Mouse (Mus musculus): ENCODE results near the gene Ifit2. TPM values are rescaled to one million over a fixed set of nuclear protein-coding genes. Genes with fewer than 3 reads are reported as not detected.

Ifit2 gene
- polyA plus RNA-seq (2016; fragmentation: Nextera tagmentation; extraction: Ambion mirVana) = 6.6 and 8.2 TPM in 2 replicates

GRCm38 (mm10) chr19:34550534-34551223 is at the start of gene Ifit2:
Gene Ifit2 (plus strand): TSS chr19:34550694.
- peak within 1 kb of the TSS; percentile 81 for H3K27ac ChIP-seq (ENCODE audit: poor library complexity, severe bottlenecking)
- no peaks in the 10 kb centered on the region for H3K9me3 ChIP-seq (replicated peaks)
- H3K27me3 ChIP-seq (replicated peaks) = no peaks in the 10 kb centered on the region
- no peaks in the 10 kb centered on the region for H3K36me3 ChIP-seq
- peak within 1 kb of the TSS; percentile 36; the same call in 1 of the 2 replicates for H3K9ac ChIP-seq
- H3K4me1 ChIP-seq (replicated peaks) = peaks cover 20% of the 10 kb centered on the region
- H3K4me2 ChIP-seq = peak within 1 kb of the TSS; percentile 66
- peak; percentile 86 for ATAC-seq (ENCODE audit: insufficient number of reproducible peaks, low FRiP score)
- peak within 1 kb of the TSS; percentile 55 for H3K4me3 ChIP-seq
- WGBS = under 1% methylated on average over 22 of the region's 22 CpGs

GRCm38 (mm10) chr19:34500763-34501162 is 49.7 kb upstream of the Ifit2 start:
- Histone ChIP-seq H3K4me1 (replicated peaks) (peaks cover 13% of the 10 kb centered on the region), H3K9me3 (replicated peaks) (no peaks in the 10 kb centered on the region), H3K4me3 (no peak overlapping the region), H3K27ac (ENCODE audit: poor library complexity, severe bottlenecking) (no peak overlapping the region), H3K27me3 (replicated peaks) (no peaks in the 10 kb centered on the region), H3K36me3 (peaks cover 11% of the 10 kb centered on the region), H3K4me2 (no peak overlapping the region), H3K9ac (no peak overlapping the region)
- peak; percentile 36; the same call in 1 of the 2 replicates for ATAC-seq (ENCODE audit: insufficient number of reproducible peaks, low FRiP score)
- 46% methylated on average over 4 of the region's 4 CpGs for WGBS

- Histone ChIP-seq H3K36me3 (peaks cover 40% of the 10 kb centered on the region), H3K9me3 (replicated peaks) (no peaks in the 10 kb centered on the region), H3K4me1 (replicated peaks) (no peaks in the 10 kb centered on the region), H3K27ac (ENCODE audit: poor library complexity, severe bottlenecking) (no peak overlapping the region), H3K4me2 (no peak overlapping the region), H3K27me3 (replicated peaks) (no peaks in the 10 kb centered on the region), H3K9ac (no peak overlapping the region), H3K4me3 (no peak overlapping the region)
- ATAC-seq (ENCODE audit: insufficient number of reproducible peaks, low FRiP score) = no peak
- 79% methylated on average over 12 of the region's 12 CpGs for WGBS
Measured at GRCm38 (mm10) chr19:34505161-34505721, 45.3 kb upstream of the Ifit2 start.

GRCm38 (mm10) chr19:34510717-34511116 is 39.8 kb upstream of the Ifit2 start:
- Histone ChIP-seq H3K27me3 (replicated peaks) (no peaks in the 10 kb centered on the region), H3K36me3 (peaks cover 46% of the 10 kb centered on the region), H3K4me2 (no peak overlapping the region), H3K9ac (no peak overlapping the region), H3K27ac (ENCODE audit: poor library complexity, severe bottlenecking) (no peak overlapping the region), H3K4me1 (replicated peaks) (no peaks in the 10 kb centered on the region), H3K4me3 (no peak overlapping the region), H3K9me3 (replicated peaks) (no peaks in the 10 kb centered on the region)
- no peak for ATAC-seq (ENCODE audit: insufficient number of reproducible peaks, low FRiP score)
- 87% methylated on average over 5 of the region's 5 CpGs for WGBS

- Histone ChIP-seq H3K27me3 (replicated peaks) (no peaks in the 10 kb centered on the region), H3K27ac (ENCODE audit: poor library complexity, severe bottlenecking) (no peak overlapping the region), H3K9ac (no peak overlapping the region), H3K36me3 (peaks cover 38% of the 10 kb centered on the region), H3K4me3 (no peak overlapping the region), H3K4me2 (no peak overlapping the region), H3K4me1 (replicated peaks) (no peaks in the 10 kb centered on the region), H3K9me3 (replicated peaks) (no peaks in the 10 kb centered on the region)
- no peak for ATAC-seq (ENCODE audit: insufficient number of reproducible peaks, low FRiP score)
- 69% methylated on average over 8 of the region's 8 CpGs for WGBS
Measured at GRCm38 (mm10) chr19:34511528-34511927, 39.0 kb upstream of the Ifit2 start.

- WGBS = 75% methylated on average over 3 of the region's 3 CpGs
- H3K4me1 ChIP-seq (replicated peaks) = no peaks in the 10 kb centered on the region
- no peak overlapping the region for H3K4me3 ChIP-seq
- no peak overlapping the region for H3K4me2 ChIP-seq
- no peak overlapping the region for H3K27ac ChIP-seq (ENCODE audit: poor library complexity, severe bottlenecking)
- no peak overlapping the region for H3K9ac ChIP-seq
- no peaks in the 10 kb centered on the region for H3K27me3 ChIP-seq (replicated peaks)
- peaks cover 19% of the 10 kb centered on the region; the same call in 1 of the 2 replicates for H3K36me3 ChIP-seq
- H3K9me3 ChIP-seq (replicated peaks) = no peaks in the 10 kb centered on the region
- ATAC-seq (ENCODE audit: insufficient number of reproducible peaks, low FRiP score) = no peak
Measured at GRCm38 (mm10) chr19:34515681-34516080, 34.8 kb upstream of the Ifit2 start.

GRCm38 (mm10) chr19:34516346-34516745 is 34.1 kb upstream of the Ifit2 start:
- Histone ChIP-seq H3K4me3 (no peak overlapping the region), H3K9ac (no peak overlapping the region), H3K27me3 (replicated peaks) (no peaks in the 10 kb centered on the region), H3K9me3 (replicated peaks) (no peaks in the 10 kb centered on the region), H3K27ac (ENCODE audit: poor library complexity, severe bottlenecking) (no peak overlapping the region), H3K4me1 (replicated peaks) (no peaks in the 10 kb centered on the region), H3K36me3 (peaks cover 16% of the 10 kb centered on the region; the same call in 1 of the 2 replicates), H3K4me2 (no peak overlapping the region)
- WGBS = 78% methylated on average over 2 of the region's 2 CpGs
- ATAC-seq (ENCODE audit: insufficient number of reproducible peaks, low FRiP score) = no peak

- WGBS = 89% methylated on average over 3 of the region's 3 CpGs
Measured at GRCm38 (mm10) chr19:34517197-34517596, 33.3 kb upstream of the Ifit2 start.

GRCm38 (mm10) chr19:34517812-34518594 is 32.5 kb upstream of the Ifit2 start:
- no peak for ATAC-seq (ENCODE audit: insufficient number of reproducible peaks, low FRiP score)
- Histone ChIP-seq H3K9ac (no peak overlapping the region), H3K9me3 (replicated peaks) (no peaks in the 10 kb centered on the region), H3K27me3 (replicated peaks) (no peaks in the 10 kb centered on the region), H3K4me1 (replicated peaks) (no peaks in the 10 kb centered on the region), H3K27ac (ENCODE audit: poor library complexity, severe bottlenecking) (no peak overlapping the region), H3K36me3 (peaks cover 20% of the 10 kb centered on the region; the same call in 1 of the 2 replicates), H3K4me3 (no peak overlapping the region), H3K4me2 (no peak overlapping the region)
- 84% methylated on average over 13 of the region's 13 CpGs for WGBS

More at GRCm38 (mm10) chr19:34517197-34517596, 33.3 kb upstream of the Ifit2 start:
- Histone ChIP-seq H3K4me1 (replicated peaks) (no peaks in the 10 kb centered on the region), H3K9me3 (replicated peaks) (no peaks in the 10 kb centered on the region), H3K4me3 (no peak overlapping the region), H3K27ac (ENCODE audit: poor library complexity, severe bottlenecking) (no peak overlapping the region), H3K4me2 (no peak overlapping the region), H3K27me3 (replicated peaks) (no peaks in the 10 kb centered on the region), H3K36me3 (peaks cover 20% of the 10 kb centered on the region; the same call in 1 of the 2 replicates), H3K9ac (no peak overlapping the region)
- ATAC-seq (ENCODE audit: insufficient number of reproducible peaks, low FRiP score) = no peak

- no peaks in the 10 kb centered on the region for H3K9me3 ChIP-seq (replicated peaks)
- H3K4me1 ChIP-seq (replicated peaks) = no peaks in the 10 kb centered on the region
- no peak overlapping the region for H3K27ac ChIP-seq (ENCODE audit: poor library complexity, severe bottlenecking)
- H3K4me2 ChIP-seq = no peak overlapping the region
- 58% methylated on average over 3 of the region's 3 CpGs for WGBS
- H3K27me3 ChIP-seq (replicated peaks) = no peaks in the 10 kb centered on the region
- no peak for ATAC-seq (ENCODE audit: insufficient number of reproducible peaks, low FRiP score)
- H3K36me3 ChIP-seq = peaks cover 20% of the 10 kb centered on the region; the same call in 1 of the 2 replicates
- no peak overlapping the region for H3K4me3 ChIP-seq
- H3K9ac ChIP-seq = no peak overlapping the region
Measured at GRCm38 (mm10) chr19:34518786-34519185, 31.7 kb upstream of the Ifit2 start.

- WGBS = 85% methylated on average over 3 of the region's 3 CpGs
- Histone ChIP-seq H3K27ac (ENCODE audit: poor library complexity, severe bottlenecking) (no peak overlapping the region), H3K9me3 (replicated peaks) (no peaks in the 10 kb centered on the region), H3K9ac (no peak overlapping the region), H3K4me2 (no peak overlapping the region), H3K4me3 (no peak overlapping the region), H3K4me1 (replicated peaks) (peaks cover 3% of the 10 kb centered on the region), H3K36me3 (peaks cover 15% of the 10 kb centered on the region; the same call in 1 of the 2 replicates), H3K27me3 (replicated peaks) (no peaks in the 10 kb centered on the region)
- no peak for ATAC-seq (ENCODE audit: insufficient number of reproducible peaks, low FRiP score)
Measured at GRCm38 (mm10) chr19:34519646-34520045, 30.8 kb upstream of the Ifit2 start.
